Mouse (Mus musculus) neutrophil, adult 5-6 weeks (primary cell): ENCODE data around the gene Cd19. TPM values are rescaled to one million over a fixed set of nuclear protein-coding genes. Genes with fewer than 3 reads are reported as not detected.
"Not testable (repeated sequence)": the region's sequence is repeated elsewhere in the genome, so short reads cannot be mapped to it uniquely, and the experiment has no call there.

Experiments used
- ATAC-seq: fragments of 151-379, 151-347 bp; 2 replicates; pipeline ENCODE4 v1.8.0; 2017; ENCODE audit warnings: mild to moderate bottlenecking, moderate TSS enrichment; ENCODE audit not compliant: insufficient number of reproducible peaks, poor library complexity, low FRiP score, severe bottlenecking; ENCODE audit errors: extremely low read depth
- total RNA-seq: library from RNA; stranded (forward); fragments of 200-1000 nt; gene quantifications from 2 replicates; pipeline ENCODE4 v1.2.3, GENCODE M21; 2017

Cd19 gene
- total RNA-seq, 1 experiment from 2014 or later: 589 TPM

DNA sequence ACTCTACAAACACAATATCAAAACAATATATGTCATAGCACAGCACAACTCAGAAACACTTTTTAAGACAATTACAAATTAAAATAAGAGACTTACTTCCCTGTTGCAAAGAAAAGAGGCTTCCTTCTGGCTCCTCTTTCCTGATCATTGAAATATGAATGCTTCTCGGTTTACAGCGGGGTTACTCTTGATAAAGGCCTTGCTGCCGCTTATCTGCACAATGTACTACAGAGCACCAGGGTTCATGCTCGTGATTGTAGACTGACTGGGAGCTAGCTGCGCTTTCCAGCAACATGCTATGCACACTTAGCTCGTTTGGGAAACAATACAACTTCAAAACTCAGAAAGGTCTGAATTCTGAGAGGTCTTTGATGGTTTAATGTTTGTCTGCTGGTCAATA, 17.5 kb downstream of the Cd19 start:
- ATAC-seq: no peak

DNA sequence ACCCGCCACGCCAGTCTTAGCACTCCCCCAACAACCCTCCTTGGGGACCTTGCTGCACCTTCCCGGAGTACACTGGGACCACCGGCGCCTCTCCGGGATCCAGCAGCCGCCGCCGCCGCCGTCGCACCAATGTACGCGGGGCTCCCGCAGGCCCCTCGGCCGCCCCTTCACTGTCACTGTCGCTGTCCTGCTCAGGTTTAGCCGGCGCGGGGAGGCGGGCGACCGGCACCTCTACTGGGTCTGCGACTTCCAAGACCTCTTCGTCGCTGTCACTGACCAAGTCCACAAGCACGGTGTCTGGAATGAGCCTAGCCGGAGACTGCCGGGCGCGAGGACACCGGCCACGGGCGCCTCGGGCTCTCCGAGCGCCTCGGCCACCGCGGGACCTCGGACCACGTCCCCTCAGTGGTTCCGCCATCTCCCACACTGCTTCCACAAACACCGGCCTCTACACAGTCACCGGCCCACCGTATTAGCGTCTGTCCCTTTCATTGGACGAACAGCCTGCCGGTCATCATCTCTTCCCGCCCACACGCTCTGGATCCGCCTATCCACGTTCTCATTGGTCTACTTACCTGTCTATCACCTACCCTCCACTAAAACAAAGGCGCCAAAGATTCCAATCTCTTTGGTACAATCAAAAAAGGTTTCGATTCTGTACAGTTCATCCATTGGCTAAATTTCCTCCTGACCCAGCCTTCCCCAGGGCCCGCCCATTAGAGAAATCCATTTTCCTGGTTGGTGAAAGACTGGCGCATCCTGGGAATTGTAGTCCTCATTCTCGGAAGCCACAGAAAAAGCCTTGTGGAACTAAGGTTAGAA, 18.2 kb downstream of the Cd19 start, which contains the start of gene Nfatc2ip:
Gene Nfatc2ip, minus strand, starts transcription at position 440 of the 822 bp plus-strand sequence.
- peak; percentile 96 for ATAC-seq

DNA sequence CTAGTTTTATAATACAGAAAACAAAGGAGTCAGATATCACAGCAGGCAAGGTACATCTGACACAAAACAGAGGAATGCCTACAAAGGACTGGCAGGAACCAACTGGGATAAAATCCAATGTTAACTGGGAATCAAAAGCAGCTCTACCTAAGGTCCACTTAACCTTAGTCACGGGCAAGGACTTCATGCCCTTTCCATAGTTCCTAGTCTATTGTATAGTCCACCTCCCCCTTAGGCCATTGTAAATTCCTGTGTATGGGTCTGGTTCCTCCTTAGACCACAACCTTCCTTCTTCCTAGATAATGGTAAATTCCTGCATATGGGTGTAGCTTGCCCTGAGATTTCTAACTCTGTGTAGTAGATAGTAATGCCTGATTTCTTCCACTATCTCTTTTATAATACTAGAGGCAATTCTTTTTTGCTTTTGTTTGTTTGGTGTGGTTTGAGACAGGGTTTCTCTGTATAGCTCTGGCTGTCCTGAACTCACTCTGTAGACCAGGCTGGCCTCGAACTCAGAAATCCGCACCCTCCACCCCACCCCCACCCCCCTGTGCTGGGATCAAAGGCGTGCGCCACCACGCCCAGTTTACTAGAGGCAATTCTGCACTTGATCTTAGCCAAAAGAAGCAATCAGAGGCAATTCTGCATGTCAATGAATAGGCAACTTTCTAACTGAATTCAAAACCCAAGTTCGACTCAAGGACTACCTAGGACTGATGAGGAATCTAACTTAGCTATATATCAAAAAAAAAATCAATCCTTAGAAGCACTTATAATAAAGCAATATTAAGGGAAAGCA, 22.4 kb downstream of the Cd19 start:
- not testable (repeated sequence) for ATAC-seq

DNA sequence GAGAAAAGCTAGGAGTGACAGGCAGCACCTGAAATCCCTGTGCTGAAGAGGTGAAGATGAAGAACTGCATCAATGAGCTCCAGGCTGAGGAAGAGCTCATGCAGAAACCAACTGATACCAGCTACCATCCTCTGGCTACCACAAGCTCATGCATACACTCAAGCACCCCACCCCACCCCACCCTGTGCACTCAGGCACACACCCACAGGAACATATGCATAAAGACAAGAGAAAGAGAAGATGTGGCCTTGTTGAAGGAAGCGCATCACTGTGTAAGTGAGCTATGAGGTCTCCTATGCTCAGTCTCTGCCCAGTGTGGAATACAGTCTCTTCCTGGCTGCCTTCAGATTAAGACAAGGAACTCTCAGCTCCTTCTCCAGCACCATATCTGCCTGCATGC, 26.5 kb downstream of the Cd19 start:
- no peak for ATAC-seq

DNA sequence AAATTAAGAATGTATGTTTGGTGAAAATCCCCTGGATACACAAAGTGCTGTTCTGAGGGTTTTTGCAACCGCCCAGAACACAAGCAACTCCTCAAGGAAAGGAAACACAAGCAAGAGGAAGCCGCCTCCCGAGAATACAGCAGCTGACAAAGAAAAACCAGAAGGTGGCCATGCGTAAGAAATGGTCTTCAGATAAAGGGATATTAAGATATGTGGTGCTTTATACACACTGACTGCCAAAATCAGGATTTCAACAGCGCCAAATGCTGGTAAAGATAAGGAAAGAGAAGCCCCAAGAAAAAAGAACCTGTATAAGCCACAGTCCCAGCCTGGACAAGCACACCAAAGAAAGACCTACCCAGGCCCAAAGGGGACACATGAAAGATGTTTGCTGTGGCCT, 31.1 kb downstream of the Cd19 start:
- ATAC-seq: no peak

DNA sequence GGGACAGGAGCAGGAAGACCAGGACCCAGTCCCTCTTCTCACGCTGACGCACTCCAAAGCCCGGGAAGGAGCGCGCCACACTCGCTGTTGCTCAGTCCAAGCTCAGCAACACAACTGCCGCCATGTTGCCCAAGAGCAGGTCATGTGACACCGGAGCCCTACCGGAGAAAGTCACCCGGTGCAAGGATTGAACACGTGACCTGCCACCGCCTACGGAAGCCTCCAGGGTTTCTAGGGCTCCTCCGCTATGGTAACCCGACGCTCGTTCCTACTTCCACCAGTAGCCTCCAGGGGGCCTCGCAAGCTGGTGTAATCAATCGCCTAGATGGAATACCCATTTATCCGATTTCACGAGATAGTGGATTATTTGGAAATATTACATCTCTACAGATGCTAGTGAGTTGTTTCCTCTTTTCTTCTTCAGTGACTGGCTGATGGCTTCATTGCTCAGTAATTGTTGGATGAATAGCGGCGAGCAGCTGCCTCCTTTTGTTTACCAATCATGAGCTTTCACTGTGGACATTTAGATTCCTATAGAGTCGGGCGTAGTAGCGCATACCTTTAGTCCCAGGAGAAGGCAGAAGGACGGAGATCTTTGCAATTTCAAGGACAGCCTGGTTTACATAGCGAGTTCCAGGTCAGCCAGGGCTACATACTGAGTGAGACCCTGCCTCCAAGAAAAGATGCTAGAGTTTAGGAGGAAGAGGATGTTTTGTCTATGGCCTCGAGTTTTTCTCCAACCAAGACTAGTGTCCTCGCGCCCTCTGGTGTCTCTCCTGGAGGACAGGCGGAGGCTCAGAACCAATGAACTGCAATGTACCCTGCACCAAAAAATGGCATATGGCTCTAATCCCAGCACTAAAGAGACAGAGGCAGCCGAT, 37.2 kb downstream of the Cd19 start, which contains the start of gene Spns1:
Gene Spns1, minus strand, starts transcription at position 173 of the 881 bp plus-strand sequence.
- peak; percentile 88 for ATAC-seq

DNA sequence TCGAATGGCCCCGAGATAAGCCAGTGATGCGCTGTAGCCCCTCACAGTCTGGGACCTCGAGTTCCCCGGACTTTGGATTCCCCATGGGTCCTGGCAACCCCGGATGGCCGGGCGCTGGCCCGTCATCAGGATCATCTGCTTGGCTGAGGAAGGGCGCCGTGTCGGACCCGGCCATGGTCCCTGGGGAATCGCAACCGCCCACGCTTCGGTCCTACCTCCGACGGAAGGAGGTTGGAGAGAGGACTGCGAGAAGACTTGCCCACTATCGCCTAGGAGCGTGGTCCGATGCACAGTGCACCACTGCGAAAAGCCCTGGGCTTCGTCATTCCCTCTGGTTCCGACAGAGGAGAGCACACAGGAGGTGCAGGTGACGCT, 37.8 kb downstream of the Cd19 start:
- no peak for ATAC-seq

DNA sequence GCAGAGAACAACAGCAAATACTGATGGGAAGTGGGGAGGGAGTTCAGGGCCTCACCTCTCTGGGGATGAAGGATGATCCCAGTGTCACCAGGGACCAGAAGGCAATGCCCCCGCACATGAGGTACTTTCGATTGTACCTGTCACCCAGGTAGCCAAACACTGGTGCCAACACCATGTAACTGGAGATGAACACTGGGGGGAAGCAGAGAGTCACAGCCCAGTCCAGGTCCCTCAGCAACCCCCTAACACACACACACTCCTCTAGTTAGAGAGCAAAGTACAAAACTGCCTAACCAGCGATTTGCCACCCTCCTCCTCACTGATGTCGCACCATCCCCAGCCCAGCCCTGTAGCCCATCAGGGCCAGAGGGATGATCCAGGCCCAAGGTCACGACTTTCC, 39.7 kb downstream of the Cd19 start:
- ATAC-seq: no peak

DNA sequence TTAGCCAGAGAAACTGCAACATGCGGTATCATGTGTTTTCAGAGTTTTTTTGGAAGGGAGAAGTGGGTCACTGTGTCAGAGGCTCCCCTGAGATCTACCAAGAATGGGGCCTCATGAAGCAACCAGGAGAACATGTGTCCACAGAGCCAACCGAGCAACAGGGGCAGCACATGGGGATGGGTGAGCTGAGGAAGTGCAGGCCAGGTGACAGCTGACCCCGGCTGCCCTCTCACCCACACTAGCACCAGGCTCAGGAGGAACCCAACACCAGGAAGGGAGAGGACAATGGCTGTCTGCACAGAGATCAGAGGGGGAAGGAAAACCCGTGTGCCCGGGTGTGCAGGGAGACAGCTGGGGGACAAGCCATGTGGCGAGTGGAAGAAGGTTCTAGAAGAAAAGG, 40.2 kb downstream of the Cd19 start:
- no peak for ATAC-seq

DNA sequence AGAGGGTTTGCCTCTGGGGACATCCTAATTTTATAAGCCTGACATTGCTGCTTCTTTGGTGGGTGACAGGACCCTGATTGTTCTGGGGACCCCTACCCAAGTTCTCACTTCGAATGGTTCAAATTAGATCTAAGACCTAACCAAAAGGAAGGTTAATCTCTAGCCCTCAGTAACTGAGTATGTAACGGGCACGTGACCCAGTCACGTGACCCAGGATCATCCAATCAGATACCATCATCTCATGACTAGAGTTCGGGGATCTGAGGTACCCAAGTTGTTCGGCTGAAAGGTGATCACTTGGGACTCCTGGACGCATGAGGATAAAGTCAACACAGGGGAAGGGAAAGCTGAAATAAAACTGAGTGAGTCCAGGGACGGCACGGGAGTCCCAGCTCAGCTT, 41.7 kb downstream of the Cd19 start:
- ATAC-seq: no peak

DNA sequence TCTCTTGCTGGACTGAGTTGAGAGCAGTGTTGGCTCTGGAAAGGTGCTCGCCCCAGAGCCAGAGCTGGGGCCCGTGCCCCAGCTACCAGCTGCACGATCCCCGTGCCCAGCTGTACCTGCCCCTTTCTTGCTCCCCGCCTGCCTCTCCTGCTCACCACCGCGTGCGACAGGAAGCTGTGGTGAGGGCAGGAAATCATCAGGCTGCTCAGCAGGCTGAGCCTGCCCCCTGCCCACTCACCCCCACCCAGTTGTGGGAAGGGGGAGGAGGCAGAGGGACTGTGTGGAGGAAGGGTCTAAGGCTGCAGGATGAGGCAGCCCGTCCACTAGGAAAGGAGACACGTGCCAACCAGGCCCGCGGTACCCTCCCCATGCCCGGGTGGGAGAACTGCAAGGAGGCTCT, 45.3 kb downstream of the Cd19 start, which contains the start of gene Lat:
Gene Lat, minus strand, starts transcription at position 178 of the 400 bp plus-strand sequence.
- ATAC-seq: peak; percentile 66

DNA sequence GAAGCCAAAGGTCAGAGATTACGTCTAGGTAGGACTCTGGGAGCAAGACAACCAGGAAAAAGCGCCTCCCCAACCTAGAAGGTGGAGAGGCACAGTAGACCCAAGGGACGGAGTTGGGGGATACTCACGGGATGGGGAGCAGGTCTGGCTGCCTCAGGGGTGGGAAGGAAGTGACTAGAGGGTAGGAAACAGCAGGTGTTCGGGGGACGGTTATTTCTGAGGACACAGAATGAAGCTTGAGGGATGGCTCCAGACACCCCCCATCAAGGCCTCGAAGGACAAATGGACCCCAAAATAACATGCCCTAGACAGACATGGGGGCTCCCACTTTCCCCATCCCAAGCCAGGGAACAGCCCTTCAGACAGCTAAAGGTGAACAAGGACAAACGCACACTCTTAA, 46.3 kb downstream of the Cd19 start:
- ATAC-seq: no peak

DNA sequence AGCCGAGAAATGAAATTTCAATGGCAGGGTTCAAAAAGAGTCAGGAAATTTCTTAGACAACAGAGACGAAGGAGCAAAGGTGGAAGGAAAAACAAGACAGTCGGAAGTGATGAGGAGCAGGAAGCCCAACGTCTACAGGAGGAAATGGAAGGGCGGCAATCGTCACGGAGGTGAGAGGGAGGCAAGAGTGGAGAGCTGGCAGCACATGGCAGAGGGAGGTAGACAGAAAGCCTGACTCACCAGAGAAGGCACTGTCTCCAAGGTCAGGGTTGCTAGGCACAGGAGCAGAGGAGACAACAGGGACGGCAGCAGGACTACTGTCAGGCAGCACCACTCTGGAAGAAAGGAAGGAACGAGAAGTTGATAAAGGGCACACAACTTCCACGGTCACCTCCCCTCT, 47.1 kb downstream of the Cd19 start:
- ATAC-seq: no peak

DNA sequence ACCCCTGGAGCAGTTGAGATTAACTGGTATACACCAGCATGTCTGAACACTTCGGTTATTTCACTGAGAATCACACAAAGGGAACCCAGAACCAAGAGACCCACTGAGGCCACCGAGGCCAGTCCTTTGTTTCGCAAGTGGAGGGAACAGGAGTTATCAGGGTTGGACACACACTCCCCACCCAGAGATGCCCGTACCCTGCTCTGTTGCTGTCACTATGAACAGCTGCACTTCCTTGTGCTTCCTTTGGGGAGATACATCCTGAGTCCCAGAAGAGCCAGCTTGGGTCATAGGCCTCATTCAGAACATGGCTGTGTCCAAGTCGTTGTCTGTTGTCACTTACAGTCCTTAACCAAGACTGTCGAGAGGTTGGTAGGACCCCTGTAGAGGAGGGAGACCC, 51.7 kb downstream of the Cd19 start:
- ATAC-seq: no peak

DNA sequence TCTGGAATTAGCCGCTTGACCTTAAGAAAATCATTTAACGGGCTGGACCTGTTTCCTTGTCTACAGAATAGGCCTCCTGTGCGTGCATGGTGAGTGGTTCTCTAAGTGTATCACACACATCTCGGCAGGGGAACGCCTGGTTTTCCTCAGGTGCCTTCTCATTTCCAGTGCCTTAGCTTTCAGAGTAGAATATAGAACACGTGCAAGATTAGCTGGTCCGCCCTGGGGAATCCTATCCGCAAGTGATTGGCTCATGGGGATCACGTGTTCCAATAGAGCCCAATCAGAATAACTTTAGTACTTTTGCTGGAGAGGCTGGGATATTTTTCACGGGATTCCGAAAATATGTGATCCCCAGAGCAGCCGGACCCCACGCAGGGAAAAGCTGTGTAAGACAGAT, 55.6 kb downstream of the Cd19 start:
- ATAC-seq: no peak
